Mouse (Mus musculus): Measurements from ENCODE around the gene Kcnk15.
A peak's percentile ranks its signal among the peaks of the same experiment; 100 is the strongest.

Kcnk15 gene

GRCm38 (mm10) chr2:163874877-163875276 is 21.4 kb downstream of the Kcnk15 start:
- ATAC-seq (ENCODE audit: insufficient number of reproducible peaks, low FRiP score, low TSS enrichment), result no peak

DNA sequence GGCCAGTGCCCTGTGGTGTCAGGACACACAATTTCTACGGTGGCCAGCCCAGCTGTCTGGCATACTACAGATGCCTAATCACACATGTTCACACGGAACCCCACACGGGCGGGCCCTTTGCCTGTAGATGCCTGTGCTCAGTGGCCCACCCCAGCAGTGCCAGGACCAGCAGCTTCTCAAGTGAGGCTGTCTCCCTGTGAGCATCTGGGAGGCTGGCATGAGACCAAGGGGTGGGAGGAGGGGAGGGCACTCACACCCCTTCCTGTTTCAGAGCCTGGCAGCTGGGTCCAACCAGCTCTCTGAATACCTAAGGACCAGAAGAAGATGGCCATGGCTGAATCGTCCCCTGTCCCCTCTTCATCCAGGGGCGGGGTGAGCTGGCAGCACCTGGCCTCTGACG is 22.0 kb downstream of the Kcnk15 start:
- no peak for ATAC-seq (ENCODE audit: insufficient number of reproducible peaks, low FRiP score, low TSS enrichment)

- ATAC-seq (ENCODE audit: insufficient number of reproducible peaks, low FRiP score, low TSS enrichment), result no peak
These were observed 23.5 kb downstream of the Kcnk15 start for GRCm38 (mm10) chr2:163876830-163877498.

DNA sequence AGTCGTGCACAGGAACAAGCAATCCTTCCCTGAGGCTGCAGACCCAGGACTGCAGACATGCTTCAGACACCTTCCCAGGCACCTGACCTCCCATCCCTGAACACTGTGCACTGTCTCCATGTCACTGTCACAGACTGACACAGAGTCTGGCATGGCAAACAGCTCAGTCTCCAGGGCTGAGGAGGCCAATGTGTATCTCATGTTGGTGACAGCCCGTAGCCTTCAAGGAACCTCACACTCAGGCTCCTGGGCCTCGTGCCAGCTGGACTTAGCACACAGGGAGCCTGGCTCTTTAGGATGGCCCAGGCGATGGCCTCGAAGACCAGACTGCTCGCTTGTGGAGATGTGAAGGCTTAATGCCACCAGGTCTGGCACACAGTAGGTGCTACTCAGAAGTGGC is 27.4 kb downstream of the Kcnk15 start:
- ATAC-seq (ENCODE audit: insufficient number of reproducible peaks, low FRiP score, low TSS enrichment), result peak; percentile 47

DNA sequence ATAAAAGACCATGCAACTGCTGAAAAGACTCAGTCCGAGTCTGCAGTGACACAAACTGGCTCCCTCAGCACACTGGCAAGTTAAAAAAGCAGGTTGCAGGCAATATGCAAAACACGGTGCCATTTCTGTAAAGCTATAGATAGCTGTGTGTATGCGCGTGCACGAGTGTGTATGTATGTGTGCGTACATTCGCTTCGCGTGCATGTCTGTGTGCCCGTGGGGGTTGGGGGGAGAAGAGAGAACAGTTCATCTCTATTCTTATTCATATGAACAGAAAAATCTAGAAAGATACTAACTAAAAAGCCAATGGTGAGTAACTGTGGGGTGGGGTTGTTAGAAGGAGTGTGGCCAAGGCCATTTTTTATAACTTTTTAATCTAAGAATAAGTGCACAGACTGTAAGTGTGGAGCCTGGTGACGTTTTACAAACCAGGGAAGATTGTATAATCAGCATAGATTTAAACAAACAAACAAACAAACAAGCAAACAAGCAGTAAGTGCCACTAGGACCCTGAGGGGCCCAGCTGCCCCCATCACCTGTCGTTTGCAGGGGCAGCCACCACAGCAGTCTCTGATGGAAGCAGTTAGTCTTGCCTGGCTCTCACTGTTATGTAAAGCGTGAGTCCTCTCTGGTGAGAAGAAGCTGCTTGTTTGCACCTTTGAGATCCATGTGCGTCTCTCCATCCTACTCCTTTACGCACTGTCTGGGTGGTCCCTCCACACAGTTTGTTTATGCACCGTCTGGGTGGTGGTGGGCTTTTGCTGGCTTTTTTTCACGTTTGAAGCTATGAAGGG is 29.6 kb downstream of the Kcnk15 start:
- no peak for ATAC-seq (ENCODE audit: insufficient number of reproducible peaks, low FRiP score, low TSS enrichment)

GRCm38 (mm10) chr2:163889411-163889810 is 36.0 kb downstream of the Kcnk15 start:
- ATAC-seq (ENCODE audit: insufficient number of reproducible peaks, low FRiP score, low TSS enrichment), result no peak

DNA sequence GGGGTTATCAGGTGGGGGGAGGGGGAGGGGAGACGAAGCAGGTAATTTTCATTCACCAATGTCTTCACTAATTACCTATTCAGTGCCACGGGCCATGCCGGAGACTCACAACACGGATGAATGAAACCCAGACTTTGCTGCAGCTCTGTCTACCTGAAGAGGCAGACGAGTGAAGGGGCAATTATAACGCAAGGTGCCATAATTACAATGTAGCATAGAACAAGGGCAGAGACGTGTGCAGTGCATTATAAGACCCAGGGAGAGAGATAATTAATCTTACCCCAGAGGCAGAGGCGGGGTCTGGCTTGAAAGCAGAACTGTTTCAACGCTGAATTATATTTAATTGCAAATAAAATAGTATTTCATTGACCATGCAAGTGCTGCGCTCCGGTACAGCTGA is 37.1 kb downstream of the Kcnk15 start:
- ATAC-seq (ENCODE audit: insufficient number of reproducible peaks, low FRiP score, low TSS enrichment), result no peak

DNA sequence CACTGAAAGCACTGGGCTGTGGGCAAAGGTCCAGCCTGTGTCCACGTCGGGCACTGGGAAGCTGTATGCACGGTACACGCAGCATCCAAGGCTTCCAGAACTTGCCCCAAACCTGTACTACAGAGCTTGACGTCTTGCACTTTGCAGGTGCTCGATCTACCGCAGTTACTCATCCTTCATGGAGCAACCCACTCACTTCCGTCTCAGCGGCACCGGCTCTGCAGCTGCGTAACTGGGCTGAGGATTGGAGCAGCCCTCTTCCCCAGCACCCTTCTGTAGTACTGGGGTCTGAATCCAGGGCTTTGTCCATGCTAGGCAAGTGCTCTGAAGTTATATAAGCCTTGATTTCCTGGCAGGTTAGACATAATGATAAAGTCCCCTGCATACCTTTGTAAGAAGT is 37.8 kb downstream of the Kcnk15 start:
- no peak for ATAC-seq (ENCODE audit: insufficient number of reproducible peaks, low FRiP score, low TSS enrichment)

DNA sequence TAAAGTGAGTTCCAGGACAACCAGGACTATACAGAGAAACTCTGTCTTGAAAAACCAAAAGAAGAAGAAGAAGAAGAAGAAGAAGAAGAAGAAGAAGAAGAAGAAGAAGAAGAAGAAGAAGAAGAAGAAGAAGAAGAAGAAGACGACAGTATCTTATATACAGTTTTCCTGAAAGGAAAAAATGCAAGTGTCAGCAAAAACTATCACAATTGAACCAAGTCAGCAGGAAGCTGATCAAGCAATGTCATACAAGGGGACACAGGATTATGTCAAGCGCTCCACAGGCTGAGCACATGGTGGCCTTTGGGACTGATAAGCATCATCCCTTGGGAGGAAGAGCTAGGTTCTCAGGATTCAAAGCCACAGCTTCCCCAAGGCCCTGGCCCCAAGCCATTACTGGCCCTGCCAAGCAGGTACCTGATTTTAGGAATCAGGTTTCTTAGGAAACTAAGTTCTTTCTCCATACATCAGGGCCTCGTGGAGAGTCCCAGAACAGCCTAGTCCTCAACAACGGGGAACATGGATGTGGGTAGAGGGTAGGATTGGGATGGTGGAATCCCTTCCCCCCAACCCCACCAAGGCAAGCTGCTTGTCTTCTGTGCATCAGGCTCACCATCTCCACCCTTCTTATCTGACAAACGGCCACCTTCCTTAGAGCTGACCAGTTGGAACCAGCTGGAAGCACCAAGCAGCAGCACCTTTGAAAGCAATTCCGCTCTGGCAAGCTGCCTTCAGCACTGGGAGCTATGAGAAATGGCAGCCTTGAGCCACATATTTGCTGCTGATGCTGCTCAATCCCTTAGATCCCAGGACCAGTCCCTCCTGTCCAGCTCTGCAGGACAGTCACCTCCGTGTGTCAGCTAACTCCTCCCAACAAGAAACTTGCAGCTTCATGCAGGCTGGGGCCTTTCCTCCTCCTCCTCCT is 40.3 kb downstream of the Kcnk15 start:
- no peak for ATAC-seq (ENCODE audit: insufficient number of reproducible peaks, low FRiP score, low TSS enrichment)

DNA sequence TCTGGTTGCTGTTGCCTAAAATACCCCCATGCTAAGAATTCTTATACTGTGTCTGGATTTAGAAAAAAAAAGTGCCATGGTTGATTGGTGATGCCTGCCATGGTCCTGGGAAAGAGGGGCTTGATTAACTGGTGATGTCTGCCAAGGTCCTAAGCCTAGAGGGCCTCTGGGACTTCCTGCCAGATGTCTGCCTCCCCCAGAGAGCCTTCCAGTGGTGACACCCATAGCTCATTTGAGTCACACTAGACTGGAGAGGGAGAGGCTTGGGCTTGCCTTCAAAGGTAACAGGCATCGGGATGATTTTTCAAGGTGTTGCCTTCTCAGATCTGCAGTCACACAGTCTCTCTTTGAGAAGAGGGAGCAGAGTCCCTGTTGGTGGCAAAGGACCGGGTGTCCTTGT is 41.7 kb downstream of the Kcnk15 start:
- ATAC-seq (ENCODE audit: insufficient number of reproducible peaks, low FRiP score, low TSS enrichment), result no peak

DNA sequence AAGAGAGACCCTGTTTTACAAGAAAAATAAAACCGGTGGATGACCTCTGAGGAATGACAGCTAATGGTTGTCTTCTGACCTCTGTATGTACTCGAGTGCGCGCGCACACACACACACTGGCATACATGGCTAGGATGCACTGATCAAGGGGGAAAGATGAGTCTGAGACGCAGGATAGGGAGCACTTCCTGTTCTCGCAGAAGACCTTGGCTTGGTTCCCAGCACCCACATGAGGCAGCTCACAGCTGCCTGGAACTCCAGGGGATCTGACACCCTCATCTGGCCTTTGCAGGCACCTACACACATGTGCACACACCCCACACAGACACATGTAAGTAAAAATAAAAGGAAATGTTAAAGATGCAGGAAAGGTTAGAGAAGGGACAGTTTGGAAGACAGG is 43.6 kb downstream of the Kcnk15 start:
- ATAC-seq (ENCODE audit: insufficient number of reproducible peaks, low FRiP score, low TSS enrichment), result no peak

GRCm38 (mm10) chr2:163897988-163898535 is 44.6 kb downstream of the Kcnk15 start:
- 0 out of 2 replicates have a peak, but pooled peaks have one; percentile 23 for ATAC-seq (ENCODE audit: insufficient number of reproducible peaks, low FRiP score, low TSS enrichment)

DNA sequence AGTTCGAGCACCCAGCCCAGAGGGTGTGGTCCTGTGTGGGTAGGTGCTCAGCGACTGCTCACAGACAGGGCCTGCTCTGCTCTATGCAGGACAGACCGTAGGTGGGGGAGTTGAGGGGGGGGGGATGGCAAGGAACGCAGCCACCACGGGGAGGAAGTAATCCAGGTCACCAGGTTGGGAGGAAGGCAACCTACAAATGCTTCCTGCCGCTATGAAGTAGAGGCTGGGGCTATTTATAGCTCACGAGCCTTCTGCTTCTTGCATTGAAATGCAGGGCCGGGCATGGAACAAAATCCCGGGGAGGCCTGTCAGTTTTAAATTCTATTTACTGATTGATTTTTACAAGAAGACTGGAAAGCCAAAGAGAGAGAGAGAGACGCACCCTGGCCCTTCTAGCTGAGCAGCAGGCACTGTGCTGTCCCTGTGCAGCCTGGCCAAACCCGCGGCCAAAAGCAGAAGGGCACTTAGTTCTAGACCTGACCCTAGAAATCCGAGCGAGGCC is 46.5 kb downstream of the Kcnk15 start:
- ATAC-seq (ENCODE audit: insufficient number of reproducible peaks, low FRiP score, low TSS enrichment), result peak; percentile 41; the same call in 1 of the 2 replicates

DNA sequence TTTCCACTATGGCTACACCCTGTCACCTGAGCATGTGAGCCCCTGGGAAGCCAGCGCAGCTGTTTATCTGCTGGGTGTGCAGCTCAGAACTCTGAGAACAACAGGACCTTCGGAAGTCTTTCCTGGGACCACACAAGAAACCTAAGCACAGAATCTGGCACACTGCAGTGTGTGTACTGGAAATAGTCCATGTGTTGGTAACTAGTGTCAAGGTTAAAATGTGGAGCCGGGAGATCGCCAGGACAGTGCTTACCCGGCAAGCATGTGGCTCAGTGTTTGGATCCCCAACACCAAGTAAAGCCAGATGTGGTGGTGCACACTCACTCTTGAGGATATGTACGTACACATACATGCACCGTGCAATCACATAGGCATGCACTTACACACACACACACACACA is 47.6 kb downstream of the Kcnk15 start:
- ATAC-seq (ENCODE audit: insufficient number of reproducible peaks, low FRiP score, low TSS enrichment), result no peak

- no peak for ATAC-seq (ENCODE audit: insufficient number of reproducible peaks, low FRiP score, low TSS enrichment)
These were observed 49.0 kb downstream of the Kcnk15 start for GRCm38 (mm10) chr2:163902448-163902847.

GRCm38 (mm10) chr2:163903461-163903860 is 50.0 kb downstream of the Kcnk15 start:
- peak; percentile 36; the same call in 1 of the 2 replicates for ATAC-seq (ENCODE audit: insufficient number of reproducible peaks, low FRiP score, low TSS enrichment)

GRCm38 (mm10) chr2:163904323-163904722 is 50.9 kb downstream of the Kcnk15 start:
- ATAC-seq (ENCODE audit: insufficient number of reproducible peaks, low FRiP score, low TSS enrichment), result peak; percentile 41; the same call in 1 of the 2 replicates

GRCm38 (mm10) chr2:163907131-163907530 is 53.7 kb downstream of the Kcnk15 start:
- ATAC-seq (ENCODE audit: insufficient number of reproducible peaks, low FRiP score, low TSS enrichment), result no peak

Measured in cerebellum, adult (tissue).